Mouse (Mus musculus) liver, postnatal 0 days (tissue): ENCODE measurements at regions not wholly inside any gene's neighbourhood (a gene's known extent, or its start where the extent isn't known, plus 50 kb on each side); places are given as distances from the start of the nearest gene placed in this dataset.

Experiments used
- ATAC-seq: fragments of 200-750 bp; cut with Nextera tagmentation; 2 replicates; pipeline ENCODE4 v1.8.0; 2017; ENCODE audit warnings: mild to moderate bottlenecking, moderate library complexity
- DNase-seq: peaks from one replicate; pipeline ENCODE4 v3.0.0-alpha.2; 2016
- H3K27ac ChIP-seq: fragments of 300-500 bp; sonication (generic); 2 replicates; pipeline ENCODE4 v1.5.1; 2014; ENCODE audit warnings: antibody characterized with exemption, moderate library complexity, mild to moderate bottlenecking, low read depth
- H3K27me3 ChIP-seq: fragments of 300-500 bp; sonication (generic); 2 replicates; pipeline ENCODE4 v1.6.1; 2014; ENCODE audit warnings: low read length, control low read depth, mixed read lengths; ENCODE audit not compliant: insufficient read depth
- H3K36me3 ChIP-seq: fragments of 300-500 bp; sonication (generic); replicated peaks from 2 replicates; pipeline ENCODE4 v1.6.1; 2014; ENCODE audit warnings: mild to moderate bottlenecking, control low read depth, low read length, moderate library complexity, mixed read lengths; ENCODE audit not compliant: insufficient read depth
- H3K4me1 ChIP-seq: fragments of 300-500 bp; sonication (generic); 2 replicates; pipeline ENCODE4 v1.6.1; 2014; ENCODE audit warnings: antibody characterized with exemption, mild to moderate bottlenecking, control low read depth; ENCODE audit not compliant: insufficient read depth
- H3K4me2 ChIP-seq: fragments of 300-500 bp; sonication (generic); 2 replicates; pipeline ENCODE4 v1.6.1; 2014; ENCODE audit warnings: low read depth, mild to moderate bottlenecking, low read length, moderate library complexity, mixed read lengths
- H3K4me3 ChIP-seq: fragments of 300-500 bp; sonication (generic); 2 replicates; pipeline ENCODE4 v1.5.1; 2014; ENCODE audit warnings: low read depth, low read length
- H3K9ac ChIP-seq: fragments of 300-500 bp; sonication (generic); replicated peaks from 2 replicates; pipeline ENCODE4 v1.6.1; 2014; ENCODE audit warnings: mild to moderate bottlenecking, moderate library complexity
- H3K9me3 ChIP-seq: fragments of 300-500 bp; sonication (generic); 2 replicates; pipeline ENCODE4 v1.6.1; 2016; ENCODE audit warnings: mild to moderate bottlenecking, control low read depth, low read length, mixed read lengths
- CTCF ChIP-seq: sonication (generic); IDR thresholded peaks from 2 replicates; pipeline ENCODE4 v1.5.1; 2016; ENCODE audit warnings: antibody characterized with exemption, low read depth
- EP300 ChIP-seq: IDR thresholded peaks from 2 replicates; pipeline ENCODE4 v1.6.1; 2016; ENCODE audit warnings: antibody characterized with exemption, low read depth, mild to moderate bottlenecking
- WGBS: fragments of 180-500 bp; shearing (Covaris S2); extraction: QIAGEN DNeasy Blood & Tissue Kit; methylation state at CpG from one replicate; pipeline ENCODE4 v1.1.7; 2014; ENCODE audit not compliant: insufficient replicate concordance; 5-methylcytosine and 5-hydroxymethylcytosine counted together

GRCm38 (mm10) chr17:31753113-31753858 lies 75.7 kb downstream of the Cryaa start:
- ATAC-seq (peak; percentile 73), DNase-seq (peak; percentile 65)
- WGBS = 56% methylated on average over 9 of the region's 9 CpGs
- Histone ChIP-seq H3K9me3 (no peaks in the 10 kb centered on the region), H3K4me3 (no peak overlapping the region), H3K4me1 (peaks cover 16% of the 10 kb centered on the region), H3K27ac (peak overlapping the region; percentile 74), H3K9ac (no peak overlapping the region), H3K4me2 (peak overlapping the region; percentile 23; the same call in 1 of the 2 replicates), H3K36me3 (no peaks in the 10 kb centered on the region), H3K27me3 (no peaks in the 10 kb centered on the region)
- TF ChIP-seq CTCF = no peak
- peak; percentile 66; the same call in 1 of the 2 replicates for TF ChIP-seq EP300

GRCm38 (mm10) chr17:31753859-31754229 lies 76.2 kb downstream of the Cryaa start:
- WGBS = 52% methylated on average over 4 of the region's 4 CpGs
- no peak overlapping the region for H3K4me3 ChIP-seq
- H3K27ac ChIP-seq = peak overlapping the region; percentile 74
- H3K9ac ChIP-seq = no peak overlapping the region
- ATAC-seq = no peak
- no peaks in the 10 kb centered on the region for H3K9me3 ChIP-seq
- no peak for TF ChIP-seq EP300
- no peak for TF ChIP-seq CTCF
- DNase-seq = no peak
- peaks cover 13% of the 10 kb centered on the region for H3K4me1 ChIP-seq
- H3K36me3 ChIP-seq = no peaks in the 10 kb centered on the region
- H3K27me3 ChIP-seq = no peaks in the 10 kb centered on the region
- peak overlapping the region; percentile 23; the same call in 1 of the 2 replicates for H3K4me2 ChIP-seq

GRCm38 (mm10) chr17:31760465-31760864 lies 82.9 kb downstream of the Cryaa start:
- ATAC-seq = no peak
- Histone ChIP-seq H3K4me3 (no peak overlapping the region), H3K9me3 (no peaks in the 10 kb centered on the region), H3K9ac (no peak overlapping the region), H3K27ac (no peak overlapping the region), H3K36me3 (no peaks in the 10 kb centered on the region), H3K4me1 (no peaks in the 10 kb centered on the region), H3K27me3 (no peaks in the 10 kb centered on the region), H3K4me2 (no peak overlapping the region)
- no peak for DNase-seq
- TF ChIP-seq EP300 (no peak), CTCF (no peak)
- WGBS = 78% methylated on average over 2 of the region's 2 CpGs

DNA sequence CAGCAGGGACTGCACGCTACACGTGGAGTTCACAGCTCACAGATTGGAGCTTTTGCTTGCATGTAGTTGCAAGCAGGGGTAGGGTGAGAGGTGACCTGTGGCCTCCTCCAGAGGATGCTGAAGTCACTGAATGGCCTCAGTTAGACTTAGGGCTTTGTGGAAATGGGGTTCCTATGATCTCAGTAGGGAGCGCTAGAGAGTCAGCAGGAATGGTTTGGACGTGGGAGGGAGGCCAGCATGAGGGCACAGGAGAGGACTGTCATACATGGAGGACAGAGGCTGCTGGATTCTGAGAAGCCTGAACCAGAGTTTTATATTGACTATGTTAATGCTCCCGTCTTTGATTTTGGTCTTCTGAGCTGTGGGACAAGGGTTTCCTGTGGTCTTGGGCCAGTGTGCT lies 85.5 kb downstream of the Cryaa start:
- WGBS = 57% methylated on average over 5 of the region's 5 CpGs
- no peak overlapping the region for H3K4me2 ChIP-seq
- no peak overlapping the region for H3K9ac ChIP-seq
- TF ChIP-seq CTCF (peak; percentile 65), EP300 (no peak)
- DNase-seq (no peak), ATAC-seq (no peak)
- H3K4me1 ChIP-seq = peaks cover 5% of the 10 kb centered on the region; the same call in 1 of the 2 replicates
- H3K27me3 ChIP-seq = no peaks in the 10 kb centered on the region
- H3K9me3 ChIP-seq = no peaks in the 10 kb centered on the region
- no peaks in the 10 kb centered on the region for H3K36me3 ChIP-seq
- H3K27ac ChIP-seq = no peak overlapping the region
- no peak overlapping the region for H3K4me3 ChIP-seq

DNA sequence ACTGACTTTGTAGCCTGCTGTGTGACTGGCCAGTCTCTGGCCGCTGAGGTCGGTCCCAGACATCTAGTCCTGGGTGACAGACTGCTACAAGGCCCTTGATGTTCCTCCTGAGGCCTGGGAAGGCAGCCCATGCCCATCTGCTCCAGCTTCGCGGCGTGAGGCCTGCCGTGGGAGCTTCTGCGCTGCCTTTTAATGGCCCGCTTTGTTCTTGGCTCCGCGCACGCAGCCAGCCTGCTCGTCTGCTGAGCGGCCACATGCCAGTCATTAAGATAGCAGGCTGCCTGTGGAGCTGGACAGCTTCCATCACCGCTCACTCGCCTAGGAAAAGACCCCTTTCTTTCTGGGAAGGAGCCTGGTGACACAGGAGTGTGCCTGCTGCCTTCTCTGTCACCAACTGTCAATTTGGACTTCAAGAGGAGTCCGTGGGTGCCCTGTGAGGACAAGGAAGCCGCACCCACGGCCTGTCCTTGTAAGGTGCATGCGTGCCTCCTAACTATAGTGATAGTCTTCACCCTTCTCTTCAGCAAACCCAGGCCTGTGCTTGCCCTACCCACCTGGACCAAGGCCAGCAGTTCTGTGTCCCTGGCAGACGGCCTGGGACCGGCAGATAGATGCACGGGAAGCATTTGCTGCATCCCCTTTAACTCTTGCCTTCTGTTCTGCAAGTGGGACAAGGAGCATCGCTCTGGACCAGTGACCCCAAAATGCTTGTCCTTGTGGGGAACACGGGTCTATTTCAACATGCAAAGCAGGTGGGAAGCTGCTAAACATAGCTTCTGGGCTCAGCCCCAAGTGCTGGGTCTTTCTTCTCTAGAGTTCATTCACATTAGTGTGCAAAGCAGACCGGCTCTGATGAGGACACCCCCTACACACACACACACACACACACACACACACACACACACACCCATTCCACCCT lies 88.6 kb downstream of the Sik1 start:
- Histone ChIP-seq H3K4me3 (no peak overlapping the region), H3K27ac (no peak overlapping the region), H3K4me1 (peaks cover 5% of the 10 kb centered on the region; the same call in 1 of the 2 replicates), H3K9me3 (peaks cover 4% of the 10 kb centered on the region), H3K9ac (no peak overlapping the region), H3K4me2 (no peak overlapping the region), H3K27me3 (no peaks in the 10 kb centered on the region), H3K36me3 (no peaks in the 10 kb centered on the region)
- ATAC-seq (no peak), DNase-seq (peak; percentile 45)
- 61% methylated on average over 25 of the region's 25 CpGs for WGBS
- TF ChIP-seq CTCF (no peak), EP300 (no peak)

GRCm38 (mm10) chr17:31772201-31772820 lies 83.3 kb downstream of the Sik1 start:
- Histone ChIP-seq H3K27me3 (no peaks in the 10 kb centered on the region), H3K36me3 (no peaks in the 10 kb centered on the region), H3K27ac (no peak overlapping the region), H3K9me3 (peaks cover 4% of the 10 kb centered on the region), H3K4me1 (peaks cover 3% of the 10 kb centered on the region; the same call in 1 of the 2 replicates), H3K4me3 (no peak overlapping the region), H3K4me2 (no peak overlapping the region), H3K9ac (no peak overlapping the region)
- no peak for TF ChIP-seq CTCF
- TF ChIP-seq EP300 = no peak
- WGBS = 79% methylated on average over 9 of the region's 9 CpGs
- DNase-seq = no peak
- ATAC-seq = no peak
